Mouse (Mus musculus) stomach, embryonic 15.5 days (tissue): ENCODE results near the gene Atp6ap1l. TPM values are rescaled to one million over a fixed set of nuclear protein-coding genes. Genes with fewer than 3 reads are reported as not detected.
A peak's percentile ranks its signal among the peaks of the same experiment; 100 is the strongest.

Experiments
- ATAC-seq: fragments of 200-750 bp; cut with Nextera tagmentation; 2 replicates; pipeline ENCODE4 v1.8.0; 2017; ENCODE audit warnings: low read depth, moderate number of reproducible peaks, moderate TSS enrichment; ENCODE audit not compliant: insufficient read depth, low FRiP score
- H3K27ac ChIP-seq: fragments of 300-500 bp; sonication (generic); 2 replicates; pipeline ENCODE4 v1.5.1; 2015; ENCODE audit warnings: mild to moderate bottlenecking, inconsistent platforms
- H3K27me3 ChIP-seq: fragments of 300-500 bp; sonication (generic); replicated peaks from 2 replicates; pipeline ENCODE4 v1.6.1; 2015; ENCODE audit warnings: inconsistent platforms
- H3K36me3 ChIP-seq: fragments of 300-500 bp; sonication (generic); 2 replicates; pipeline ENCODE4 v1.6.1; 2015; ENCODE audit warnings: inconsistent platforms
- H3K4me1 ChIP-seq: fragments of 300-500 bp; sonication (generic); 2 replicates; pipeline ENCODE4 v1.6.1; 2015; ENCODE audit warnings: inconsistent platforms
- H3K4me2 ChIP-seq: fragments of 300-500 bp; sonication (generic); 2 replicates; pipeline ENCODE4 v1.6.1; 2015; ENCODE audit warnings: mild to moderate bottlenecking, inconsistent platforms
- H3K4me3 ChIP-seq: fragments of 300-500 bp; sonication (generic); replicated peaks from 2 replicates; pipeline ENCODE4 v1.5.1; 2015; ENCODE audit warnings: inconsistent platforms
- H3K9ac ChIP-seq: fragments of 300-500 bp; sonication (generic); 2 replicates; pipeline ENCODE4 v1.6.1; 2015; ENCODE audit warnings: inconsistent platforms
- H3K9me3 ChIP-seq: fragments of 300-500 bp; sonication (generic); 2 replicates; pipeline ENCODE4 v1.6.1; 2016; ENCODE audit warnings: inconsistent platforms
- WGBS: fragments of 180-500 bp; shearing (Covaris S2); methylation state at CpG from one replicate; pipeline ENCODE4 v1.1.7; 2015; 5-methylcytosine and 5-hydroxymethylcytosine counted together
- polyA plus RNA-seq: library from polyadenylated mRNA; unstranded; fragments of >200 nt; fragmentation: Nextera tagmentation; extraction: Ambion mirVana; gene quantifications from 2 replicates; pipeline ENCODE4 v1.2.1, GENCODE M21; 2015

Atp6ap1l gene
- polyA plus RNA-seq, 1 experiment from 2014 or later, result not detected

- ATAC-seq, result peak; percentile 99
- WGBS, result under 1% methylated on average over 57 of the region's 57 CpGs
- Histone ChIP-seq H3K4me3 (peak within 1 kb of the TSS; percentile 94), H3K9ac (peak within 1 kb of the TSS; percentile 92), H3K4me2 (peak within 1 kb of the TSS; percentile 52), H3K27me3 (no peaks in the 10 kb centered on the region), H3K4me1 (peaks cover 3% of the 10 kb centered on the region; the same call in 1 of the 2 replicates), H3K9me3 (no peaks in the 10 kb centered on the region), H3K27ac (peak within 1 kb of the TSS; percentile 86), H3K36me3 (peaks cover 24% of the 10 kb centered on the region)
Measured at GRCm38 (mm10) chr13:90922751-90923612, 17.8 kb upstream of the Atp6ap1l start, which contains the start of gene Rps23. Rps23 (plus strand) TSS chr13:90922958.

GRCm38 (mm10) chr13:90914721-90915120 is 9.6 kb upstream of the Atp6ap1l start:
- no peaks in the 10 kb centered on the region for H3K4me1 ChIP-seq
- 91% methylated on average over 4 of the region's 4 CpGs for WGBS
- H3K4me3 ChIP-seq, result no peak overlapping the region
- H3K27me3 ChIP-seq, result no peaks in the 10 kb centered on the region
- ATAC-seq, result no peak
- no peaks in the 10 kb centered on the region for H3K9me3 ChIP-seq
- no peak overlapping the region for H3K27ac ChIP-seq
- no peak overlapping the region for H3K9ac ChIP-seq
- H3K4me2 ChIP-seq, result no peak overlapping the region
- H3K36me3 ChIP-seq, result no peaks in the 10 kb centered on the region

- H3K27ac ChIP-seq, result no peak overlapping the region
- ATAC-seq, result no peak
- no peaks in the 10 kb centered on the region for H3K27me3 ChIP-seq
- no peaks in the 10 kb centered on the region for H3K36me3 ChIP-seq
- no peaks in the 10 kb centered on the region for H3K9me3 ChIP-seq
- no peak overlapping the region for H3K9ac ChIP-seq
- H3K4me3 ChIP-seq, result no peak overlapping the region
- 55% methylated on average over 7 of the region's 7 CpGs for WGBS
- no peak overlapping the region for H3K4me2 ChIP-seq
- no peaks in the 10 kb centered on the region for H3K4me1 ChIP-seq
Measured at GRCm38 (mm10) chr13:90913675-90914192, 8.6 kb upstream of the Atp6ap1l start.

- no peaks in the 10 kb centered on the region for H3K36me3 ChIP-seq
- ATAC-seq, result no peak
- no peak overlapping the region for H3K4me2 ChIP-seq
- 80% methylated on average over 17 of the region's 17 CpGs for whole genome bisulfite sequencing
- no peak overlapping the region for H3K27ac ChIP-seq
- no peaks in the 10 kb centered on the region for H3K27me3 ChIP-seq
- H3K4me3 ChIP-seq, result no peak overlapping the region
- H3K9me3 ChIP-seq, result no peaks in the 10 kb centered on the region
- H3K4me1 ChIP-seq, result no peaks in the 10 kb centered on the region
- no peak overlapping the region for H3K9ac ChIP-seq
Measured at GRCm38 (mm10) chr13:90912760-90913674, 7.9 kb upstream of the Atp6ap1l start.

- Histone ChIP-seq H3K36me3 (no peaks in the 10 kb centered on the region), H3K9ac (no peak overlapping the region), H3K9me3 (no peaks in the 10 kb centered on the region), H3K4me2 (no peak overlapping the region), H3K4me3 (no peak overlapping the region), H3K27ac (no peak overlapping the region), H3K4me1 (no peaks in the 10 kb centered on the region), H3K27me3 (no peaks in the 10 kb centered on the region)
- ATAC-seq, result no peak
- 91% methylated on average over 12 of the region's 12 CpGs for WGBS
Measured at GRCm38 (mm10) chr13:90907376-90907775, 2.2 kb upstream of the Atp6ap1l start.

GRCm38 (mm10) chr13:90896821-90897220 is 8.3 kb downstream of the Atp6ap1l start:
- WGBS, result 90% methylated on average over 12 of the region's 12 CpGs
- H3K4me1 ChIP-seq, result no peaks in the 10 kb centered on the region
- H3K27me3 ChIP-seq, result no peaks in the 10 kb centered on the region
- H3K9me3 ChIP-seq, result no peaks in the 10 kb centered on the region
- no peak overlapping the region for H3K27ac ChIP-seq
- no peak overlapping the region for H3K9ac ChIP-seq
- no peaks in the 10 kb centered on the region for H3K36me3 ChIP-seq
- no peak overlapping the region for H3K4me3 ChIP-seq
- no peak for ATAC-seq
- H3K4me2 ChIP-seq, result no peak overlapping the region

- Histone ChIP-seq H3K9ac (no peak overlapping the region), H3K36me3 (no peaks in the 10 kb centered on the region), H3K4me3 (no peak overlapping the region), H3K27ac (no peak overlapping the region), H3K9me3 (no peaks in the 10 kb centered on the region), H3K4me1 (no peaks in the 10 kb centered on the region), H3K4me2 (no peak overlapping the region), H3K27me3 (no peaks in the 10 kb centered on the region)
- 35% methylated on average over 2 of the region's 2 CpGs for WGBS
- ATAC-seq, result no peak
Measured at GRCm38 (mm10) chr13:90896098-90896497, 9.1 kb downstream of the Atp6ap1l start.

- no peak for ATAC-seq
- 91% methylated on average over 4 of the region's 4 CpGs for WGBS
- no peak overlapping the region for H3K9ac ChIP-seq
- no peak overlapping the region for H3K27ac ChIP-seq
- no peaks in the 10 kb centered on the region for H3K9me3 ChIP-seq
- no peak overlapping the region for H3K4me2 ChIP-seq
- no peaks in the 10 kb centered on the region for H3K4me1 ChIP-seq
- H3K27me3 ChIP-seq, result no peaks in the 10 kb centered on the region
- no peak overlapping the region for H3K4me3 ChIP-seq
- no peaks in the 10 kb centered on the region for H3K36me3 ChIP-seq
Measured at GRCm38 (mm10) chr13:90894819-90895218, 10.3 kb downstream of the Atp6ap1l start.

GRCm38 (mm10) chr13:90890111-90890510 is 15.0 kb downstream of the Atp6ap1l start:
- Histone ChIP-seq H3K36me3 (no peaks in the 10 kb centered on the region), H3K9me3 (no peaks in the 10 kb centered on the region), H3K4me3 (no peak overlapping the region), H3K4me1 (peaks cover 9% of the 10 kb centered on the region), H3K27me3 (no peaks in the 10 kb centered on the region), H3K27ac (no peak overlapping the region), H3K4me2 (no peak overlapping the region), H3K9ac (no peak overlapping the region)
- peak; percentile 52; the same call in 1 of the 2 replicates for ATAC-seq
- WGBS, result 80% methylated on average over 5 of the region's 5 CpGs

- Histone ChIP-seq H3K4me2 (peak overlapping the region; percentile 72), H3K9ac (no peak overlapping the region), H3K4me1 (peaks cover 9% of the 10 kb centered on the region), H3K36me3 (no peaks in the 10 kb centered on the region), H3K4me3 (peak overlapping the region; percentile 43), H3K27ac (no peak overlapping the region), H3K27me3 (no peaks in the 10 kb centered on the region), H3K9me3 (no peaks in the 10 kb centered on the region)
- WGBS, result under 1% methylated on average over 18 of the region's 18 CpGs
- ATAC-seq, result peak; percentile 21; the same call in 1 of the 2 replicates
Measured at GRCm38 (mm10) chr13:90886568-90886983, 18.6 kb downstream of the Atp6ap1l start.

GRCm38 (mm10) chr13:90885856-90886532 is 19.2 kb downstream of the Atp6ap1l start:
- Histone ChIP-seq H3K9me3 (no peaks in the 10 kb centered on the region), H3K9ac (no peak overlapping the region), H3K27me3 (no peaks in the 10 kb centered on the region), H3K4me3 (peak overlapping the region; percentile 43), H3K36me3 (no peaks in the 10 kb centered on the region), H3K4me1 (peaks cover 9% of the 10 kb centered on the region), H3K4me2 (peak overlapping the region; percentile 72), H3K27ac (no peak overlapping the region)
- WGBS, result 33% methylated on average over 13 of the region's 13 CpGs
- peak; percentile 49; the same call in 1 of the 2 replicates for ATAC-seq
